Mouse (Mus musculus): ENCODE data around the gene Ube2v1.

DNA sequence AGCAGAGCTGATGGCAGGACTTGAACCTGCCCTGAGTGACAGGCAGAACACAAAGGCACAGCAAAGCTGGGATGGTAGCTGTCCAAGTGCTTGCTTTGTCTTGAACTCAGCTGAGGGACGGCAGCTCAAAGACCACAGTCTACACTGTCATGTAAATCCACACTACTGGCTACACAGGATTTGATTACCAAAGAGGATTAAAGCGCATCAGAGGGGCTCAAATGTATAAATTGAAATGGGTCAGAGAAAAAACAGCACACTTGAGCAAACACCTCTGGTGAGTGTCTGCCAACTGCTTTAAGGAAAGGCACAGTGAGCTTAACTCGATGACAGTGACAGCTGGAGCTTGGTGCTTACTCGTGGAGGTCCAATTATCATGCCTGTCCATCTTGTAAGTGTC, 14.4 kb downstream of the Ube2v1 start:
- no peak for TF ChIP-seq EP300 (IDR thresholded peaks at IDR 0.05)
- no peak for TF ChIP-seq CTCF (IDR thresholded peaks at IDR 0.05)
